Mouse (Mus musculus) ovary, adult 18-20 months (tissue): ENCODE results near the gene Msmb.
"Not testable (repeated sequence)": the region's sequence is repeated elsewhere in the genome, so short reads cannot be mapped to it uniquely, and the experiment has no call there.

Experiments
- DNase-seq: peaks from one replicate; pipeline ENCODE4 v3.0.0; 2022; ENCODE audit warnings: low spot score, mixed read lengths

Gene Msmb

DNA sequence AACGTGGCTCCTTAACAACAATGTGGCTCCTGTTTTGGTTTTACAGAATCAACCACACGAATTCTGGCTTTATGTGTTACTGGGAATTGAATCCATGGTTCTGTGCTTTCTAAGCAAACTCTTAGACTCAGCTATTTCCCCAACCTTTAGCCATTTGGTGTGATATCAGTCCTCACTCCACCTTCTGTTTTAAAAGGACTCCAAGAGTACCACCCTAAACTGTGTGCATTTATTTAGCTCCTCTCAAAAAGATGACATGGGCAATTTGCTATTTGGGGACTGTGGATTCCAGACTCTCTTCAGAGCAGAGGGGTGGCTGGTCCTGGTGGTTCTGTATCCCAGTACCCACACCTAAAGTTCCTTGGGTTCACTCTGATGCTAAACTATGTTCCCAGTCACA is 4.8 kb downstream of the Msmb start:
- DNase-seq: no peak

GRCm38 (mm10) chr14:32150872-32151271 is 9.0 kb downstream of the Msmb start:
- DNase-seq: no peak

DNA sequence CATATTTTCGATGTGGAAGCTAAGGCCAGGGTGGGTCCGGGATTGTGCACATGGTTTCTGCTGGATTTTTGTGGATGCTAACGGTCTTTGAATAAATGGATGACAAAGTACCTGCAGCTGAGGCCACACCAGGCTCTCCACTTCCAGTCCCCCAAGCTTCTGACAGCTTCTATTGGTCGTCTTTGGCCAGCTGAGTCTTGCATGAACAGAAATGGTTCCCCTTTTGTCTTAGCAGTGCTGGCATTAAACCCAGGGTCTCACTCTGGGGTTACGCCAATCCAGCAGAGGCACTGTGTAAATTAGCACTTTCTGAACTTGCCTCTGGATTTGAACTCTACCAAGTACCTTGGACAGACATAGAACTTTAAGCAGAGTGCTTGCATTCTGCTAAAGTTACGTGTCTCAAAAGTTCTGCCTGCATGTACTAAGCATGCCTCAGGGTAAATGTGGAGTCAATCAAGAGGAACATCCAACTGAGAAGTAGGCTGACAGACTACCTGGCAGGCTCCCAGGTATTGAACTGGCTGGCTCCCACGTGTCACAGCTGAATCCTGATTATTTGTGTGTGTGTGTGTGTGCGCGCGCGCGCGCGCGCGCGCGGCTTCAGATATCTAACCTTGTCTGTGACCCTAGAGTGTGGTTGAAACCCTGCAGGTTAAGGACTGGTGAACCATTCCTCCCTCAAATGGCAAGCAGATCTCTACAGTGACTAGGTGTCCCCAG is 10.6 kb downstream of the Msmb start:
- no peak for DNase-seq

GRCm38 (mm10) chr14:32153156-32153555 is 11.3 kb downstream of the Msmb start:
- DNase-seq: no peak

DNA sequence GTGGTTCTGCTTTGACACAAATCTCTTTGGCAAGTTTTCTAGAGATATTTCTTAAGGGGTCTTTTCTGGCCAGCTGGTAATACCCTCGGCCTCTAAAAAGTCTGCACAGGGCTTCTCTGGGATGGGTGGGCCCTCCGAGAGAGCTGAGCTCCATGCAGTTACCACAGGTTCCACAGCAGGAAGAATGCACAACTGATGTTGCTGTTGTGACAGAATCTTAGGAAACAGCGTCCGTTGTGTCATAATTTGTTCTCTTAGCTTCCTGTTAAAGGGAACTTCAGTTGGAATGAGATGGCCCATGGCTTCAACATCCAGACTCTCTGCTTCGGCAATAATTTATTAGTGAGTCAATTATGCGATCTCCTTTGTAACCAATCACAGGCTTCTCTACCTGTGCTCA is 12.9 kb downstream of the Msmb start:
- DNase-seq: no peak

- no peak for DNase-seq
Observed at GRCm38 (mm10) chr14:32159150-32159670, 17.4 kb downstream of the Msmb start.

- peak; percentile 95 for DNase-seq
Observed at GRCm38 (mm10) chr14:32159690-32160246, 17.9 kb downstream of the Msmb start, which contains the start of gene Ncoa4. Gene Ncoa4, plus strand, starts transcription at chr14:32159865.

DNA sequence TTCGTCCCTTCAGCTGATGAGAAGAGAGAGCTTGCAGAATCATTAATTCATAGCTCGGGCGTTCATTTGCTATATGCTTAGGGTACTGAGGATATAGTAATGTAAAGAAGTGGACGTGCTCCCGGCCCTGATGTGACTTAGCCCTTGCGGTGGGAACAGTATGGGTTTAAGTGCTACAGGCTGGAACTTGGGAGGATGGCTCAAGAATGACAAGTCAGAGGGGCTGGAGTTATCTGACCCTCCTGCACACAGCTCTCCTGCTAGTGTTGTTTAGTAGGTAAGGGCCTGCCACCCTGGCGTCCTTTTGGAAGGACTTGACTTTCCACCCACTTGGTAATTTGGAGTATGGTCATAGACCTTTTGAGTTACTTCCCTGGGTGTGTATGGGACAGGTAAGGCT is 18.7 kb downstream of the Msmb start:
- no peak for DNase-seq

- DNase-seq: no peak
Observed at GRCm38 (mm10) chr14:32161090-32161885, 19.5 kb downstream of the Msmb start.

DNA sequence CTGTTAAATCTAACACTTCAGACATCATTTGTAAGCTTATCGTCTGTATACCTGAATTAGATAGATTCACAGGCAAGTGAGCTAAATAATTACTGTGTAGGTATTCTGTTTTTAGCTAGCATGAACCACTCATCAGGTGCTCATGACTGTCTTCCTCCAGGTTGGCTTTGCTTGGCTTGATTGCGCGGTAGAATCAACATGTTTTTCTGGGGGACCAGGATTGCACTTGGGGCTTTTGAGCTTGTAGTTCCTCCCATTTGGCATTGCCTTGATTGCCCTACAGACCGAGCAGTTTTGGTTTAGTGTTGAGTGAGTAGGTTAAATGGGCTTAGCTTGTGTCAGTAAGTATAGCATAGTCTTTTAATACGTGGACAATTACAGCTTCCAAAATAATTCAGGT is 20.4 kb downstream of the Msmb start:
- no peak for DNase-seq

DNA sequence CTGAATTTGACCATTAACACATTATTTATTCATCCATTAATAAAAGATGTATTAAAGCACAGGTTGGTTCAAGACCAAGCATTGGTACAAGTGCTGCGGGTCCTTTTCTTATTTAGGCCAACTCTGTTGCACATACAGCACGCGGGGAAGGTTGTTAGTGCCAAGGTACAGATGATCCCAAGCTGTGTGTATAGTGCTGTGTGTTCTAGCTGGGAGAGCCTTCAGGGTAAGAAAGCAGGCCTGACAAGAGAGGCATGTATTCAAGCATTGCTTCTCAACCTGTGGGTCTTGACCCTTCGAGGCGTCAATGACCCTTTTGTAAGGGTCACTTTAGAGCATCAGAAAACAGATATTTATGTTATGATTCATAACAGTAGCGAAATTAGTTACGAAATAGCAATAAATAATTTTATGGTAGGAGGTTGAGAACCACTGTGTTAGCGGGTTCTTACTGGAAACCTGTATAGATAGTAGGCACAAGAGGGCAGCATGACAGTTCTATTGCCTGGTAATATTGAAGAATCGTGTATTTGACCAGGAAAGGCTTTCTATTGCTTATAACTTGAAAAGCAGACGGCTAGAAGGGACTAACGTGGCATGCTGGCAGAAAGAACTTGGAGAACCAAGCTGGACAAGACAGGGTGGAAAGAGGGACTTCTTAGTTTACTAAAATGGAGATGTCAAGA is 21.5 kb downstream of the Msmb start:
- no peak for DNase-seq

DNA sequence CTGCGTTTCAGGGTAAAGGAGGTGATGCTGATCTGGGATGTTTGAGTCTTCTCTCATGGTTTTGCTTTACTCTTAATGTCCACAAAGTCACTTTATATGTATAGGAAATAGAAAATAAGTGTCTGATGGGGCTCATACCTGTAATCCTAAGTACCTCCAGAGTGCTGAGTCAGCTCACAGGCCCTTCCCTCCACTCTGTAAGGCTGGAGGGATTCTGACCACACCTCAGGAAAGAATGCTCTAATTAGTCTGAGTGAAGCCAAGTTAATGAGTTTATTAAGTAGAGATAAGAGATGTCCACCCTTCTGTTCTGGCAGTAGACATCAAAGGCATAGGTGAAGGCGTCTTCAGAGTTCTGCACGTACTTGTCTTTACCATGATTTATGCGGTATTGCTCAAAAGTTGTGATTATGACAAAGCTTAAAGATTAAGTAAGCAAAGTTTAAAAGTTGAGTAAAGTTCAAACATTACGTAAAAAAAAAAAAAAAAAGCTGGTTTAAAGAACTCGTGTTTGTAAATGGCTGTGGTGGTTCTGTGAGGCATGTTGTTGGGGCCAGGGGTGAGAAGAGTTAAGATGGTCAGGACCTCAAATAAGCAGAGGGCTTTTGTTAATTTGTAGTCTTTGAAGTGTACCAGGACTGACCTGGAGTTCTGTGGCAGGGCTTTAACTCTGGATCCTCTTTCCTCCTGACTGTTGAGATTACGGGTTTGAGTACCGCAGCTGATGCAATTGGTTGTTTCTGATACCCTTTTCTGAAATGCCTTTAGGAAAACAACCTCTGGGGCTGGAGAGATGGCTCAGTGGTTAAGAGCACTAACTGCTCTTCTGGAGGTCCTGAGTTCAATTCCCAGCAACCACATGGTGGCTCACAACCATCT is 22.6 kb downstream of the Msmb start:
- no peak for DNase-seq

DNA sequence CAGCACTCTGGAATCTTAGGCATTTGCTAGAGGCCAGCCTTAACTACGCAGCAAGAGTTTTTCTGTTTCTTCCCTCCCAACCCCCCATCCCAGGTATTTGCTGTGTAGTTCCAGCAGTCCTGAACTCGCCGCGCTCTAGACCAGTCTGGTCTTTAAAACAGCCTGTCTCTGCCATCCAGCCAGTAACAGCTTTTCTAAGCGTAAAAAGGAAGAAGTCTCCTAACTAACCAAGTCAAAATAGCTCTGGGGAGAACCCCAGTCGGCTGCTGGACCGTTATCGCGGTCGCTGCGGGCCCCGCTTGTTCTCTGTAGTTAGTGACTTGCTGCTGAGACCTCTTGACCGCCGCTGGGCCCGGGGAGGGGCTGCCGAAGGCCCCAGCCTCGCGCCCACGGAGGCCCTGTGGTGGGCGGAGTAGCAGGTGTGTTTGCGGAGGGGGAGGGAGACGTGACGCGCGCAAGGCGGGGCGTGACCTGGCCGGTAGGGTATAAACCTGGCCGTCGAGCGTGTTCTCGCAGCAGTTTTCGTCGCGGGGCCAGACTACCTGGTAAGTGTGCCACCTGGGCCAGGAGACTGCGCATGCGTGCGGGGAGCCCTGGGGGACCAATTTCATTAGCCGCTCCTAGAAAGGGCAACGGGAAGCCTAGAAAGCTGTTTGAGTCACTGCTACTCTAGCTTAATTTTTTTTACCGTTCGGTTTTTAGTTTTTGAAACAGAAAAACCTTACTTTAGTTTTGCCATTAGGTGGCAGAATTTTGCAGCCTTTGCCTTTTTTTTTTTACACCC is 23.6 kb downstream of the Msmb start:
- peak; percentile 62 for DNase-seq

DNA sequence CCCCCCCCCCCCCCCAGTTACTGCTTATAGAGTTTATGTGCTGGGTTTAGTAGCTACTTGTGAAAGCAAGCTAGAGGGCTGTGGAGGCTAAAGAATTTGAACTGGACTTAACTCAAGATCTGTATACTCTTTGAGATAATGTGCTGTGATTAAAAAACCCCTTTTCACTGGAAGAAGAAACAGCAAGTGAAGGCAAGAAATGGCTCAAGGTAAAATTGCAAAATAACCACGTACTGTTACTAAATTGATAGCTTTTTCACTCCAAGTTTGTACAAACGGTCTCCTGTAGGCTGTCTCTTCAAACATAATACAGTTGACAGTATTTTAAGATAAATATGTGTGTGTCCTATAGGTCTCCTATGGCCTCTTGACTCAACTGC is 24.2 kb downstream of the Msmb start:
- DNase-seq: no peak

DNA sequence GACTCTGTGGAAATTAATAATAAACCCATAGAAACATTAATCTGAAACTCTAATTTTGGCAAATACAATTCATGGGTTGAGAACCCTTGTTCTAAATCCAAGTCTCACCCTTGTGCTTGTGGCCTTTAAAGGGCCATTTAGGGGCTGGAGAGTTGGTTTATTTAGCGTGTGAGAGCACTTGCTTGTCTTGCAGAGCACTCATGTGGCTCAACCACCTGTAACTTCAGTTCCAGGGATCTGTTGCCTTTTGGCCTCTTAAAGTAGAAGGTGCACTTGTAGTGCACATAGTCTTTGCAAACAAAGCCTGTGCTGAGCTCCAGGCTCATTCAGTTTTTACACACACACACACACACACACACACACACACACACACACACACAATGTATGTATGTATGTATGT is 25.0 kb downstream of the Msmb start:
- DNase-seq: no peak

GRCm38 (mm10) chr14:32167326-32167725 is 25.5 kb downstream of the Msmb start:
- no peak for DNase-seq

GRCm38 (mm10) chr14:32168653-32169231 is 26.9 kb downstream of the Msmb start:
- no peak for DNase-seq

- no peak for DNase-seq
Observed at GRCm38 (mm10) chr14:32170137-32170536, 28.3 kb downstream of the Msmb start.

DNA sequence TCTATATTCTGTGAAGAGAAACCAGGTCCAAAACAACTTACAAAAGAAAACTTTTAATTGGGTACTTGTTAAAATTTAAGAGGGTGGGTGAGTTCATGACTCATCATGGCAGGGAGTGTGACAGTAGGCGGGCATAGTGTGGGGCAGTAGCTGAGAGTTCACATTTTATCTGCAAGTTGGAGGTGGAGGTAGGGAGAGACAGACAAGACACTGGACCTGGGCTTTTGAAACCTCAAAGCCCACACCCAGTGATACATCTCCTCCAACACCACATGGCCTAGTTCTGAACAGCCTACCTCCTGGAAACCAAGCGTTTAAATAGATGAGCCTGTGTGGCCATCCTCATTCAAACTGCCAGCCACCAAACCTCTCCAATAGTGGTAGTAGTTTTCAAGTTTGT is 33.5 kb downstream of the Msmb start:
- no peak for DNase-seq

GRCm38 (mm10) chr14:32176590-32176989 is 34.8 kb downstream of the Msmb start:
- DNase-seq: not testable (repeated sequence)
